Mouse (Mus musculus) stomach, embryonic 14.5 days (tissue): ENCODE results near the gene Olfr1446. TPM values are rescaled to one million over a fixed set of nuclear protein-coding genes. Genes with fewer than 3 reads are reported as not detected.

Experiments
- ATAC-seq: fragments of 200-750 bp; cut with Nextera tagmentation; 2 replicates; pipeline ENCODE4 v1.8.0; 2017; ENCODE audit warnings: low read depth, moderate TSS enrichment; ENCODE audit not compliant: insufficient number of reproducible peaks, insufficient read depth, low FRiP score
- H3K27ac ChIP-seq: fragments of 300-500 bp; sonication (generic); 2 replicates; pipeline ENCODE4 v1.5.1; 2014; ENCODE audit warnings: mild to moderate bottlenecking, low read length, moderate library complexity, mixed read lengths
- H3K27me3 ChIP-seq: fragments of 300-500 bp; sonication (generic); 2 replicates; pipeline ENCODE4 v1.6.1; 2014; ENCODE audit warnings: low read length, control low read depth, mixed read lengths; ENCODE audit not compliant: control insufficient read depth, insufficient read depth
- H3K36me3 ChIP-seq: fragments of 300-500 bp; sonication (generic); 2 replicates; pipeline ENCODE4 v1.6.1; 2014; ENCODE audit warnings: mild to moderate bottlenecking, control low read depth, low read length, moderate library complexity, mixed read lengths; ENCODE audit not compliant: control insufficient read depth, insufficient read depth
- H3K4me1 ChIP-seq: fragments of 300-500 bp; sonication (generic); 2 replicates; pipeline ENCODE4 v1.6.1; 2014; ENCODE audit warnings: low read length, control low read depth, mixed read lengths; ENCODE audit not compliant: control insufficient read depth, insufficient read depth
- H3K4me2 ChIP-seq: fragments of 300-500 bp; sonication (generic); replicated peaks from 2 replicates; pipeline ENCODE4 v1.6.1; 2014; ENCODE audit warnings: low read depth, low read length, control low read depth
- H3K4me3 ChIP-seq: fragments of 300-500 bp; sonication (generic); 2 replicates; pipeline ENCODE4 v1.5.1; 2014; ENCODE audit warnings: low read depth, low read length, control low read depth
- H3K9ac ChIP-seq: fragments of 300-500 bp; sonication (generic); replicated peaks from 2 replicates; pipeline ENCODE4 v1.6.1; 2014; ENCODE audit warnings: low read depth, mild to moderate bottlenecking, control low read depth, low read length, moderate library complexity, mixed read lengths
- H3K9me3 ChIP-seq: fragments of 300-500 bp; sonication (generic); 2 replicates; pipeline ENCODE4 v1.6.1; 2016; ENCODE audit warnings: low read depth, low read length, control low read depth; ENCODE audit not compliant: control insufficient read depth
- WGBS: fragments of 180-500 bp; shearing (Covaris S2); extraction: QIAGEN DNeasy Blood & Tissue Kit; methylation state at CpG from one replicate; pipeline ENCODE4 v1.1.7; 2014; 5-methylcytosine and 5-hydroxymethylcytosine counted together
- polyA plus RNA-seq: library from polyadenylated mRNA; unstranded; fragments of >200 nt; fragmentation: Nextera tagmentation; extraction: Ambion mirVana; gene quantifications from 2 replicates; pipeline ENCODE4 v1.2.1, GENCODE M21; 2014

The Olfr1446 gene
- polyA plus RNA-seq: not detected in 2 replicates

- Histone ChIP-seq H3K36me3 (no peaks in the 10 kb centered on the region), H3K9me3 (no peaks in the 10 kb centered on the region), H3K4me2 (no peak within 1 kb of the TSS), H3K4me3 (no peak within 1 kb of the TSS), H3K9ac (no peak within 1 kb of the TSS), H3K27me3 (no peaks in the 10 kb centered on the region), H3K4me1 (no peaks in the 10 kb centered on the region), H3K27ac (no peak within 1 kb of the TSS)
- ATAC-seq: no peak
- 83% methylated on average over 1 of the region's 1 CpGs for WGBS
Measured at GRCm38 (mm10) chr19:12893424-12893823, at the start of gene Olfr1446. Olfr1446 (minus strand) TSS chr19:12893524.

DNA sequence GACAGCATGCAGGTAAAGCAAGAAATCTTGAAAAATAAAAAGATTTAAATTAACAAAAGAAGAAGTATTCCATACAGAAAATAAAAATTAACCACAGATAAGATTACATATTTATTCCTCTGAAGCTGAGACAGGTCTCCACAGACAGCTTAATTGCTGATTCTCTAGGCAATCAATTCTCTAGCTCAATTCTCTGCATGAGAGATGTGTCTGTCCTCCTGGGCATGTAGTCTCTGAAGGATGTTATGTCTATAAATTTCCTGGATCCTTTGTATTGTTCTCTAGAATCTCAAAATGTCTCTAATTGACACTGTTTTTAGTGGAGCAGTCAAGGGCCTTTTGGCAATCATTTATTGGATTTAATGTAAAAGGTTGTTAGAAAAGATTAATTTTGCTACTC is 37.2 kb upstream of the Olfr1446 start, which contains the start of gene Olfr1449:
Gene Olfr1449 (plus strand): TSS at position 301 of the 400 bp plus-strand sequence.
- Histone ChIP-seq H3K4me2 (no peak within 1 kb of the TSS), H3K4me1 (no peaks in the 10 kb centered on the region), H3K27me3 (no peaks in the 10 kb centered on the region), H3K9me3 (no peaks in the 10 kb centered on the region), H3K9ac (no peak within 1 kb of the TSS), H3K27ac (no peak within 1 kb of the TSS), H3K4me3 (no peak within 1 kb of the TSS), H3K36me3 (no peaks in the 10 kb centered on the region)
- ATAC-seq: no peak

- H3K9me3 ChIP-seq: no peaks in the 10 kb centered on the region
- H3K4me3 ChIP-seq: no peak within 1 kb of the TSS
- no peaks in the 10 kb centered on the region for H3K27me3 ChIP-seq
- no peak within 1 kb of the TSS for H3K27ac ChIP-seq
- no peak for ATAC-seq
- H3K36me3 ChIP-seq: no peaks in the 10 kb centered on the region
- no peaks in the 10 kb centered on the region for H3K4me1 ChIP-seq
- H3K9ac ChIP-seq: no peak within 1 kb of the TSS
- WGBS: 77% methylated on average over 1 of the region's 1 CpGs
- no peak within 1 kb of the TSS for H3K4me2 ChIP-seq
Measured at GRCm38 (mm10) chr19:12924319-12924718, 31.0 kb upstream of the Olfr1446 start, which contains the start of gene Olfr1448. Olfr1448 (minus strand) TSS chr19:12924419.

DNA sequence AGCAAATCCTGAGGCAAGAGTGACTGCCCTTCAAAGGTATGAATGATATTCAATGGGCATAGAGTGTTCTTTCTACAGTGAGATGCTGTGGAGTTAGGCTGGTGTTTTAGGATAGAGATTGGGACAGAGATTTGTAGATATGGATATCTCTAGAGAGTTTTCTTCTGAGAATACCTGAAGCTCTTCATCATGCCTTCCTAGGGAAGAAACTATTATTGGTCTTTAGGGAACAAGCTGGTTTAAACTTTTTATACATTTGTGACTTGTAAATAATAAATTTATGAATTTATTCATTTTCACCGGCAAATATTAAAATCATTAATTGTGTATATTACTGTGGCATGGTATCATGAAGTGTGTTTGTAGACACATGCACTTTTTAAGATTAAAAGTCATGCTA is 10.3 kb upstream of the Olfr1446 start, which contains the start of gene Olfr1447:
Gene Olfr1447 (minus strand): TSS at position 101 of the 400 bp plus-strand sequence.
- H3K4me2 ChIP-seq: no peak within 1 kb of the TSS

DNA sequence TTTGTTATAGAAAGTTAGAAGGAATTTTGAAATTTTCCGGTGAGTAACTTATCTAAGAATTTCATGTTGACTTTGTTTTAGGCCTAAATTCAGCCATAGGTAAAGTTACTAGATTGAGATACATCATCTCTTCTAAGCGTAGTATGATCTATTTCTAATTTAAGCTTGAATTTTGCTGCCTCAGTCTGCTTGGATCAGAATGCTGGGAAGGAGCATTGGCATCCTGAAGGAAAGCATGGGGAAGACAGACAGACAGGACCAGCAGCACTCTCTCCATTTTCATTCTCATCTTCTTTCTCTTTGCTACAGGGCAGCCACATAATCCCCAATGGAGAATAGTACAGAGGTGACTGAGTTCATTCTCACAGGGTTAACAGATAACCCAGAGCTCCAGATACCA is 9.8 kb downstream of the Olfr1446 start, which contains the start of gene Olfr1445:
Gene Olfr1445 (plus strand): TSS at position 301 of the 400 bp plus-strand sequence.
- Histone ChIP-seq H3K9me3 (no peaks in the 10 kb centered on the region), H3K9ac (no peak within 1 kb of the TSS), H3K4me2 (no peak within 1 kb of the TSS), H3K4me3 (no peak within 1 kb of the TSS), H3K27me3 (no peaks in the 10 kb centered on the region), H3K36me3 (no peaks in the 10 kb centered on the region), H3K27ac (no peak within 1 kb of the TSS), H3K4me1 (no peaks in the 10 kb centered on the region)
- ATAC-seq: no peak
- WGBS: 78% methylated on average over 2 of the region's 2 CpGs

More for the DNA sequence above, 10.3 kb upstream of the Olfr1446 start, which contains the start of gene Olfr1447:
- Histone ChIP-seq H3K9ac (no peak within 1 kb of the TSS), H3K36me3 (no peaks in the 10 kb centered on the region), H3K4me3 (no peak within 1 kb of the TSS), H3K9me3 (no peaks in the 10 kb centered on the region; the same call in 1 of the 2 replicates), H3K27ac (no peak within 1 kb of the TSS), H3K27me3 (no peaks in the 10 kb centered on the region), H3K4me1 (no peaks in the 10 kb centered on the region)
- ATAC-seq: no peak
- WGBS: 93% methylated on average over 1 of the region's 1 CpGs

DNA sequence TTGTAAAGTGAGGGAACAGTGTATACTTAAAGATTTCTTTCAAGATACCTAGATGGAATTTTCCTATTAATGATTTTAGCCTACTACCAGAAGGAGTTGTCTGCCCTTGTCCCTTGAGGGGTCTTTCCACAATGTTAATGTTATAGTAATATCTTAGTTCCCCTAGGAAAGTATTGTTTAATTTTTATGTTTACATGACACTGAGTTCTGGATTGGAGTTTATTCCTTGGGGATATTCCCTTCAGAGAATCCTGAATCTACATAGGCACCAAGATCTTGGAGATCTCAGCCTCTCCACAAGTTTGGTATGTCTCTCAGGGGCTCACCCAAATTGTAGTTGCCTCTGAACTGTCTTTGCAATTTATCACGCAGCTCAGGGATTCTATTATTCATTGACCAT is 36.3 kb downstream of the Olfr1446 start, which contains the start of gene Olfr1444:
Gene Olfr1444 (plus strand): TSS at position 301 of the 400 bp plus-strand sequence.
- Histone ChIP-seq H3K4me3 (no peak within 1 kb of the TSS), H3K9me3 (no peaks in the 10 kb centered on the region), H3K4me1 (no peaks in the 10 kb centered on the region), H3K27ac (no peak within 1 kb of the TSS), H3K27me3 (no peaks in the 10 kb centered on the region), H3K36me3 (no peaks in the 10 kb centered on the region), H3K9ac (no peak within 1 kb of the TSS), H3K4me2 (no peak within 1 kb of the TSS)
- ATAC-seq: no peak
- WGBS: 62% methylated on average over 1 of the region's 1 CpGs

DNA sequence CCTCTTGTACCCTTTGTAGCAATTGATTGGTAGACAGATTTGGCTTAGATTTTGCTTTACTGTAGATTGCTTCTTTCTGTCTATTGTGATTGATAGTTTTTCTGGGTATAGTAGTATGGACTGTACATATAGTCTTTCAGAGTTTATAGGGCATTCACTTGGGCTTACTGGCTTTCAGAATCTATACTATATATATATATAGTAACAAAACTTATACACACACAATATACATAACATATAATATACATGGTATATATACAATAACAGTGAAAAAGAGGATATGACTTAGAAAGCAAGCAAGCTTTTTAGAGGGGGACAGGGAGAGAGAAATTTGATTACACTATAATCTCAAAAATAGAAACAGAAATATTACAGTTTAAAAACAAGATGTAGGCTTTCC is 46.9 kb downstream of the Olfr1446 start, which contains the start of gene Gm5244:
Gene Gm5244 (plus strand): TSS at position 301 of the 400 bp plus-strand sequence.
- H3K4me1 ChIP-seq: no peaks in the 10 kb centered on the region
- H3K27ac ChIP-seq: no peak within 1 kb of the TSS
- no peak for ATAC-seq

DNA sequence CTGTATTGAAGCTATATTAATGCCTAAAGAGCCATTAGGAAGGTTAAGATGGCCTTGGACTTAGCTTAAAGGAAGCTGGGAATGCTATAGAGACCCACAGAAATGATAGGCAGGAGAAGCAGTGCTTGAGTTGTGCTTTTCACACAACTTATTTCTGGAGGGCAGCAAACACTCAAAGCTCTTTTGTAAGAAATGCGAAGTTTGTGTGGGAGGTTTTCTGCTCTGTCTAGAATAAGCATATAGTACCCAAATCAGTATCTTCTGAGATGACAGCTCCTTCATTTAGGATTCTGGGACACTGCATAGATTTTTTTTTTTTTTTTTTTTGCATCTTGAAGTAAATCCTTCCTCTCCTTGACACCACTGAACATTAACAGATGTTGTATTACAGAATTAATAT is 54.8 kb downstream of the Olfr1446 start:
- no peaks in the 10 kb centered on the region for H3K9me3 ChIP-seq
- no peak overlapping the region for H3K27ac ChIP-seq
- no peak overlapping the region for H3K4me3 ChIP-seq
- ATAC-seq: no peak
- H3K4me2 ChIP-seq: no peak overlapping the region
- 88% methylated on average over 1 of the region's 1 CpGs for WGBS
- H3K36me3 ChIP-seq: no peaks in the 10 kb centered on the region
- H3K4me1 ChIP-seq: no peaks in the 10 kb centered on the region
- H3K27me3 ChIP-seq: no peaks in the 10 kb centered on the region
- H3K9ac ChIP-seq: no peak overlapping the region

More for the DNA sequence above, 46.9 kb downstream of the Olfr1446 start, which contains the start of gene Gm5244:
- no peak within 1 kb of the TSS for H3K4me3 ChIP-seq
- no peaks in the 10 kb centered on the region for H3K27me3 ChIP-seq
- no peak within 1 kb of the TSS for H3K9ac ChIP-seq
- no peaks in the 10 kb centered on the region for H3K9me3 ChIP-seq
- no peak within 1 kb of the TSS for H3K4me2 ChIP-seq
- no peaks in the 10 kb centered on the region for H3K36me3 ChIP-seq
